Mouse (Mus musculus) mouse trophoblast stem cell (cell line): Measurements from ENCODE around the gene Tex21.

ENCODE experiments used
- in situ Hi-C, 2 experiments: fragments of 300-500 bp; cut with MseI, MboI; formaldehyde crosslinking; loops; 2 replicates in 1 of 2; 3 replicates in 1 of 2; pipeline ENCODE4 v1.15.1; 2025

Gene Tex21

DNA sequence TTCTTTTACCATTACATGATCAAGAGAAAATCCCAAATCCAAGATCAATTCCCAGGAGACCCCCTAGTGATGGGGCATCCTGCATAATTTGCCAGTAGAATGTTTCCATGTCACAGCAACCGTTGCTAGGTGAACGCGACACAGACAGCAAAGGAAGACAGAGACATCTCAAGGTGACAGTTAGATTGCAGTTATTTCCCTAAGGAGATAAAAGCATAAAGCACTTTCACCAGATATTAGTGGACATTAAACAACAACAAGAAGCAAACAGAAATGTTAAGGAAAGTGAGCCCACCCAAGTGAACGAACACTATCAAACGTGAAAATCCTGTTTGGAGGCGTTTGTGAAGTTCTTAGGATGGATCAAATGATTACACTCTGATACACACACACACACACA is at the start of gene Tex21:
Gene Tex21, minus strand, starts transcription at position 101 of the 400 bp plus-strand sequence.
- in situ Hi-C loops, result no loop called here

DNA sequence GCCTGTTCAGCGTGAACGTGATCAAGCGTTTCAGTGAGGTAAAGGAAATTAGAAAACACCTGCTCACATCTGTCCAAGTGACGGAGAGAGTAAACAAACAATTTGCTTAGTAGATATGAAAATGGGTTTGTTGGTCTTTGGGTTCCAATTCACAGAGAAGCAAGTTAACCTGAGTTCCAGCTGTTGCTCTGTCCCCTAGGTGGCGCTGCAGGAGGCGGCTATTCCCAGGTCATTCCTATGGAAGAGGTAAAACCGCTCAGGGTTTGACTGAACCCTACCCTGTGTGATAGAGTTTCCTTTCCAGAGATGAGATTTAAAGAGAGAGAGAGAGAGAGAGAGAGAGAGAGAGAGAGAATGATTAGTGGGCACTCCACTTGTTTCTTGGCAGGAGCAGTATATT is 46.6 kb upstream of the Tex21 start:
- in situ Hi-C loops, result no loop called here

DNA sequence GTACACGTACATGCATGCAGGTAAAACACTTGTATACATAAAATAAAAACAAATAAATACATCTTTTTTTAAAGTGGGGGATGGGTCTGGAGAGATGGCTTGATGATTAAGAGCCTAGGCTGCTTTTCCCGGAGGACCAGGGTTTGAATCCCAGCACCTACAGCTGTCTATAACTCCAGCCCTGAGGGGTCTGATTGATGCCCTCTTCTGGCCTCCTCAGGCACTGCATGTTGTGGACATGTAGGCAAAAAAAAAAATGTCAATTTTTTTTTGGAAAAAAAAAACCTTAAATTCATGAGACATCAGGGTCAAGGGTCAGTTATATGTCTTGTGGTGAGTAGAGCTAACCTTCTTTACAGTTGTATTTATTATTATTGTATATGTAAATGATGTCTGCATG is 43.7 kb upstream of the Tex21 start:
- in situ Hi-C loops, result no loop called here

DNA sequence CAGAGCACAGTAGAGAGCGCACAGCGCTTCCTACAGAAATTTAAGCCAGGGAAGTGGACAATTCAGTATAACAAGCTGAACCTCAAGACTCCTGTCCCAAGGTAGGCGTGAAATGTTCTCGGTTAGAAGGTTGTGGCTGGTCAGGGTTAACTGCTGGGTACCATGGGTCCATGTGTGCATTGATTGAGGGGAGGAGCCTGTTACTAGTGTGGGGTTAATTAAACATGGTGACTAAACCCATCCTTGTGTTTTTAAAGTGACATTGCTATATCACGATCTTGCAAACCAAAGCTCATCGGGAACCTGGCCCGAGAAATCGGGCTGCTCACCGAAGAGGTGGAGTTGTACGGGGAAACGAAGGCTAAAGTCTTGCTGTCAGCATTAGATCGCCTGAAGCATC is 42.9 kb upstream of the Tex21 start:
- in situ Hi-C loops, result no loop called here

DNA sequence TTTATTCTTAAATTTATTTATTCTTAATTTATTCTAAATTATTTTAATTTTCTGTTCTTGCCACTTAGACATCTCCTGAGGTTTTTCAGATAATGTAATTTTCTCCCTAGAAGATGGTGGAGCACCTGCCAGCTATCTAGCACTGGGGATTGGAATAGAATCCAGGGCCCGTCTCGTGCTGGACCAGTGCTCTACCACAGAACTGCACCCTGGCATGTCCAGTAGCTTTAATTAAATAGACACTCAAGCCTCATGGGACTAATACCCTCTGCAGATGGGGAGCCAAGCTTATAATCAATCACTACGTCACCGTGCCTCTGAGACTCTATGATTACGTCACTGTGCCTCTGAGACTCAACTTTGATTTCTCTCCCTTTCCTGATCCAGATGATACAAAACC is 41.9 kb upstream of the Tex21 start:
- in situ Hi-C loops, result no loop called here

DNA sequence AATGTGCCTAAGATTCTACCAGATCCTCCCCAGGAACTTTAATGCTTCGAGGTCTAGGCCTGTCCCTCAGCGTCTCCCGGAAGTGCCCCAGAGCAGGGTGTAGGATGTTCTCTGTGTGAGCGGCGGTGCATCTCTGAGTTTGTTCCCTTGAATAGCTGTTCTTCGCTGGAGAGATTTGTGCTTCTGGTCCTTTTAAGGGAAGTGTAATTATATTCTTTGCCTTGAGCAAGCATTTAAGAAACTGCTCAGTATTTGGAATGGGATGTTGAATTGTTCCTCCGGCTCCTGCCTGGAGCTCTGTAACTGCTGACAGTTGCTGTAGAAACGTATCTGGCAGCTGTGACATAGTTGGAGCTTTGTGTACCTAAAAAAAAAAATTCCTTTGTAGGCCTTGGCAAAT is 41.4 kb upstream of the Tex21 start:
- in situ Hi-C loops, result no loop called here

DNA sequence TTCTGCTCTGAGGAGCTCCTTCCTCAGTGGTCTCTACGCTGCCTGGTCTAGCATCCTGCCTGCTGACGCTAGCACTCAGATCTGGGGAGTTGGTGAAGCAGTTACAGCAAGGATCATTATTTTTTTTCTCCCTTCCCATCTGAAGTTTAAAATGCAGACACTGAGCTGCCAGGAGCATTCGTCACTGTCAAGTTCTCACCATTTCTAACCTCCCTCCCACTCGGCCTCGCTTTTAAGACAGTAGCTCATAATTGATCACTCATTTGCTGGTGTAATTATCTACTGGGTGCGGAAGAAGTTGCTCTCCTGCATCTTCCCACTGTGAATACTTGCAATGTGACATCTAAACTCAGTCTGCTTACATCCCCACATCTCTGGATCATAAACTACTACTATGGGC is 38.9 kb upstream of the Tex21 start:
- in situ Hi-C loops, result no loop called here

GRCm38 (mm10) chr12:76282532-76283173 is 36.1 kb upstream of the Tex21 start:
- in situ Hi-C loops, result no loop called here

GRCm38 (mm10) chr12:76282132-76282531 is 35.6 kb upstream of the Tex21 start:
- in situ Hi-C loops, result no loop called here

DNA sequence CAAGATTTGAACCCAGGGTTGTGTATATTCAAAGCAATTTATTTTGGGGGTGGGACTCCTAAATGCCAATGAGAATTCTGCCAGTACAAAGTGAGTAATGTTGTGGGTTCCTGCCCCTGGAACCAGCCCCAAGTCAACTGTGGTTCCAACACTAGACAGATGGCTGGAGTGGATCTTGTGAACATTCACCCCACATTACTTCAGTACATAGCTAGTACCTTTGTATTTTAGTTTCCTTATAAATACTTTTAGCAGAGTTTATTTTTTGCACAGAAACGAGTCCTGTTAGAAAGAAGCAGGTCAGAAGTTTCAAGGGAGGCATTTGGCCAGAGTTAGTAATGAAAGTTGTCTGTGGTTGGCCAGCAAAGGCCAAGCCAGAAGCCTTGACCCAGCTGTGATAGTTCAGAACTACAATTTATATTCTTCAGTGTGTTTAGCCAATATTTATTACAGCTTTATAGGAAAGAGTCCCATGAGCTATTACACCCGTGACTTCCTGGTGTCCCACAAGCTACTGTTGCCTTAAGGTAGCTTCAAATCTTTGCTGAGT is 34.6 kb upstream of the Tex21 start:
- in situ Hi-C loops, result no loop called here

DNA sequence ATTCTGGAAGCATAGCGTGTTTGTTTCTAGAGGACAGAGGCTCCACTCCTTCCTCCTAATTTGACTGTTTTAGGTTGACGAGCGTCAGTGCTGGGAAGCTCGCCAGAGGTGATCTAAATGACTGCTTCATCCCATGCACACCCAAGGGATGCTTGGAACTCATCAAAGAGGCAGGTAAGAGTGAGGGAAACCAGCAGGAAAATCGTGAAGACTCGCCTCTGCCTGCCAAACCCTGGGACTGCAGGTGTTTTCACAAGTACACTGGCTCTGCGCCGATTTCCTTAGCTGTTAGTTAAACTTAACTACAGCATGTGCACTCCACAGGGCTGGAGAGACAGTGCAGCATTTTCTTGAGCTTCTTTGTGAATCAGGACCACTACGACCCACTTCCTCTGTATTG is 34.0 kb upstream of the Tex21 start:
- in situ Hi-C loops, result no loop called here

GRCm38 (mm10) chr12:76278209-76278608 is 31.7 kb upstream of the Tex21 start:
- in situ Hi-C loops, result no loop called here

- in situ Hi-C loops, result no loop called here
Measured at GRCm38 (mm10) chr12:76272610-76273524, 26.3 kb upstream of the Tex21 start.

DNA sequence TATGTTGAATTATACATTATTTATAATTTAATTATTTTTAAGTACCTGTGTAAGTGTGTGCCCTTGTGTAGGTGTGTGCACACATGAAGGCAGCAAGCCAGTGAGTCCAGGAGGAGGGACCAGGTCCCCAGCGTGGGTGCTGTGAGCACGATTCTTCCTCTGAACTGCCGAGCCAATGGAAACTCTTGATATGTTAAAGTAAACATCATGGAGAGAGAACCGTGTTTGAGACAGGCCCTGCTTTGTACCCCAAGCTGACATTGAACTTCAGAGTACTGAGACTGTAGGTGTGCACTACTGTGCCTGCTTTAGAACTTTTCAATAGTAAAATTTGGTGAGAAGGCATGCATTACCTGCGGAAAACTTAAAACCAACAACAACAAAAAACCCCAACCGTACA is 25.0 kb upstream of the Tex21 start:
- in situ Hi-C loops, result no loop called here

DNA sequence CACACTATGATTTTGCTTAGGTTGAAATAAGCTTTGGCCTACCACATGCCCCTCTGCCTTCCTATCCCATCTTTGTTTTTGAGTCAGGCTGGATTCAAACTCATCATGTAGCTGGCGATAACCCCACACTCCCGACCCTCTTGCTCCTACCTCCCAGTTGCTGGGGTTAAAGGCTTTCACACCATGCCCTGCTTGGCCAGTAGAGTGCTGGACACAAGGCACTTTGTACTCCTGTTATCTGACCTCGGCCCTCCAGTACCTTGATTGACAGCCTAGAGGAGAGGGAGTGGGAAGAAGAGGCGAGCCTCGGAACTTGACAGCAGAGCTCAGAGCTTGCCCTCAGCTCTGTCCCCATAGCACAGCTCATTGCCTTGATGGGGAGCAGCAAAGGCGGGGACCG is 22.6 kb upstream of the Tex21 start:
- in situ Hi-C loops, result no loop called here

DNA sequence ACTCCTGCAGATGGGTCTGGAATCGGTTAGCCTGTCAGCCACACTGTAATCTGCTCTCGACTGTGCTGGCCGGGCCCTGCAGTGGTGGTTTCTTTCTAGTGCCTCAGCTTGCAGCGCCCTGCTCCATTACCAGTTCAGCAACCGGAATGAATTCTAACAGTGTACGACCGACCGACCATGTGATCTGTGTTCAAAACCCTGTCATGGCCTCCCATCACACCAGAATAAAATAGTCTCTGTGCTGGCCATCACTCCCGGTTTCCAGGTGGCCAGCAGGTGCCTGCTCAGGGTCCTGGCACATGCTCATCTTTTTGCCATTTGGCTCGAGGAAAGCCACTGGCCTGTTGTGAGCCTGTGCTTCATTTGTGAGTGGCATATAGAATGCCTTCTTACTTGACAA is 22.1 kb upstream of the Tex21 start:
- in situ Hi-C loops, result no loop called here

GRCm38 (mm10) chr12:76266875-76267274 is 20.3 kb upstream of the Tex21 start:
- in situ Hi-C loops, result no loop called here

- in situ Hi-C loops, result no loop called here
Measured at GRCm38 (mm10) chr12:76265001-76265400, 18.5 kb upstream of the Tex21 start.

DNA sequence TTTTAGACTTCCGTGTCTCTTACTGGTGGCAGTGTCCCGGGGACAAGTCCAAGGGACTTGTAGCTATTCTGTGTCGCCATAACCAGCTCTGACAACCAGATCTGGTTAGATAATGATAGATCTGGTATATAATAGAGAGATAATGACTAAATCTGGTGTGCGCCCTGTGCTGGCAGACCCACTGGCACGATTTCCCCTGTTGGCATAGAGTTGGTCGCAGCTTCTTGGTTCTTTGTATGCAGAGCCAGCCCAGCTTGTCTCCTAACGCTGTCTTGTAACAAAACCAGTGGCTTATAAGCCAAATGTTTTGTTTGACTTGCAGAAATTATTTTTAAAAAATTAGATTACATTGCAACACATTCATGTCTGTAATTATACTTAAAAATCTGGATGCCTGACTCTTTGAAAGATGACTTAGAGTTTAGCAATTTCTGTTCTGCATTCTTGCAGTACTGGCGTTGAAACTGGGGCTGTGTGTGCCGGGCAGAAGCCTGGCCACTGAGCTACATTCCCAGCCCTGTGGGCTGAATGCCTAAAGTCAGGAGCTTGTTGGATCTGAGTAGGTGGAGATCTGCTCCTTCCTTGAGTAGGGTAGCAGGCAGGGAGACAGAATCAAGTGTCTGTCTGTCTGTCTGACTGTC is 17.9 kb upstream of the Tex21 start:
- in situ Hi-C loops, result no loop called here

- in situ Hi-C loops, result no loop called here
Measured at GRCm38 (mm10) chr12:76263876-76264275, 17.3 kb upstream of the Tex21 start.

DNA sequence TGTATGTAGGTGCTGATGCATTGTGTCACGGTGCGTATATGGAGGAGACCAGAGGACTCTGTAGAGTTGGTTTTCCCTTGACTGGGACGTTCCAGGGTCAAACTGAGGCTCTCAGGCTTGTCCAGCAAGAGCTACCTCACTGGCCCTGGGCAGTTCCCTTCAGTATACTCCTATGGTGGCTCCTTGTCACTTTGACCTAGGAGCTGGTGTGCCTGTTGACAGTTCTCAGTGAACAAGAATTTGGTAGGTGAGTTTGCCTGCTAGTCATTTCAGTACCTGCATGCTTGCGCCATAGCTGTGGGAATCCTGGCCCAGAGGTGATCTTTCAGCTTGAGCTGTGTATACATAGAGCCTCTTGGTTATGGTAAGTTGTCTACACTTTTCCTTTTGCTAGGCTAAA is 16.4 kb upstream of the Tex21 start:
- in situ Hi-C loops, result no loop called here

GRCm38 (mm10) chr12:76261556-76261955 is 15.0 kb upstream of the Tex21 start:
- in situ Hi-C loops, result no loop called here
